Mouse (Mus musculus) lung, embryonic 15.5 days (tissue): ENCODE results near the gene Olfm1. TPM values are rescaled to one million over a fixed set of nuclear protein-coding genes. Genes with fewer than 3 reads are reported as not detected.

Source experiments
- ATAC-seq: fragments of 200-750 bp; cut with Nextera tagmentation; 2 replicates; pipeline ENCODE4 v1.8.0; 2017; ENCODE audit warnings: moderate number of reproducible peaks, borderline replicate concordance; ENCODE audit not compliant: low FRiP score, low TSS enrichment; ENCODE audit errors: extremely low read depth
- H3K27ac ChIP-seq: fragments of 300-500 bp; sonication (generic); 2 replicates; pipeline ENCODE4 v1.5.1; 2015; ENCODE audit warnings: moderate library complexity, mild to moderate bottlenecking, inconsistent platforms
- H3K27me3 ChIP-seq: fragments of 300-500 bp; sonication (generic); 2 replicates; pipeline ENCODE4 v1.6.1; 2015; ENCODE audit warnings: inconsistent platforms
- H3K36me3 ChIP-seq: fragments of 300-500 bp; sonication (generic); 2 replicates; pipeline ENCODE4 v1.6.1; 2015; ENCODE audit warnings: inconsistent platforms
- H3K4me1 ChIP-seq: fragments of 300-500 bp; sonication (generic); 2 replicates; pipeline ENCODE4 v1.6.1; 2015; ENCODE audit warnings: inconsistent platforms
- H3K4me2 ChIP-seq: fragments of 300-500 bp; sonication (generic); 2 replicates; pipeline ENCODE4 v1.6.1; 2015; ENCODE audit warnings: inconsistent platforms, mild to moderate bottlenecking, moderate library complexity
- H3K4me3 ChIP-seq: fragments of 300-500 bp; sonication (generic); 2 replicates; pipeline ENCODE4 v1.5.1; 2015; ENCODE audit warnings: mild to moderate bottlenecking, inconsistent platforms
- H3K9ac ChIP-seq: fragments of 300-500 bp; sonication (generic); 2 replicates; pipeline ENCODE4 v1.6.1; 2015; ENCODE audit warnings: inconsistent platforms
- H3K9me3 ChIP-seq: fragments of 300-500 bp; sonication (generic); 2 replicates; pipeline ENCODE4 v1.6.1; 2016; ENCODE audit warnings: inconsistent platforms
- WGBS: fragments of 180-500 bp; shearing (Covaris S2); methylation state at CpG from one replicate; pipeline ENCODE4 v1.1.7; 2015; 5-methylcytosine and 5-hydroxymethylcytosine counted together
- polyA plus RNA-seq: library from polyadenylated mRNA; unstranded; fragments of >200 nt; fragmentation: Nextera tagmentation; extraction: Ambion mirVana; gene quantifications from 2 replicates; pipeline ENCODE4 v1.2.1, GENCODE M21; 2015

Gene Olfm1
- polyA plus RNA-seq, 1 experiment from 2014 or later: 13.5 TPM

- H3K36me3 ChIP-seq: no peaks in the 10 kb centered on the region
- no peaks in the 10 kb centered on the region for H3K9me3 ChIP-seq
- WGBS: 61% methylated on average over 11 of the region's 11 CpGs
- no peak overlapping the region for H3K9ac ChIP-seq
- ATAC-seq: no peak
- H3K4me2 ChIP-seq: no peak overlapping the region
- H3K4me3 ChIP-seq: no peak overlapping the region
- peaks cover 4% of the 10 kb centered on the region; the same call in 1 of the 2 replicates for H3K4me1 ChIP-seq
- no peak overlapping the region for H3K27ac ChIP-seq
- H3K27me3 ChIP-seq: no peaks in the 10 kb centered on the region
These were observed 19.3 kb upstream of the Olfm1 start for GRCm38 (mm10) chr2:28173225-28174141.

DNA sequence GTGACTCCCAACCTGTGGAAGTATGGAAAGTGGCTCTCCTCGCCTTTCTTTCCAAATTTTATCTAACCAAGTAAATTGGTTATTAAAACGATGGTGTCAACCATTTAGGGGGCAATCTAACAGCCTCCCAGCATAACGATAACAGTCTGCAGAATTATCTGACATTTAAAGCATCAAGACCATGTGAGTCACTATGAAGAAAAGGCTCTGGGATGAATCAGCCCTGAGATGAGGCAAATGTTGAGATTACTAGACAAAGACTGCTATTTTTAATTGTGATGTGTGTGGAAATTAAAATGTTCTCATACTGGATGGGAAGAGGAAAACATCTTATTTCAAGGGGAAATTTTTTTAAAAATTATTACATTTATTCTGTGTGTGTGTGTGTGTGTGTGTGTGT is 18.4 kb upstream of the Olfm1 start:
- Histone ChIP-seq H3K4me1 (peaks cover 4% of the 10 kb centered on the region; the same call in 1 of the 2 replicates), H3K9me3 (no peaks in the 10 kb centered on the region), H3K27me3 (no peaks in the 10 kb centered on the region), H3K27ac (no peak overlapping the region), H3K9ac (no peak overlapping the region), H3K4me3 (no peak overlapping the region), H3K4me2 (no peak overlapping the region), H3K36me3 (no peaks in the 10 kb centered on the region)
- ATAC-seq: no peak
- WGBS: 70% methylated on average over 3 of the region's 3 CpGs

GRCm38 (mm10) chr2:28178600-28178999 is 14.2 kb upstream of the Olfm1 start:
- WGBS: 65% methylated on average over 6 of the region's 6 CpGs
- Histone ChIP-seq H3K27ac (no peak overlapping the region), H3K4me1 (peaks cover 1% of the 10 kb centered on the region; the same call in 1 of the 2 replicates), H3K9ac (no peak overlapping the region), H3K9me3 (no peaks in the 10 kb centered on the region), H3K27me3 (no peaks in the 10 kb centered on the region), H3K4me3 (no peak overlapping the region), H3K36me3 (no peaks in the 10 kb centered on the region), H3K4me2 (no peak overlapping the region)
- no peak for ATAC-seq

- no peaks in the 10 kb centered on the region for H3K9me3 ChIP-seq
- H3K4me3 ChIP-seq: no peak overlapping the region
- H3K4me2 ChIP-seq: no peak overlapping the region
- no peaks in the 10 kb centered on the region for H3K36me3 ChIP-seq
- no peak overlapping the region for H3K9ac ChIP-seq
- no peak for ATAC-seq
- no peak overlapping the region for H3K27ac ChIP-seq
- H3K27me3 ChIP-seq: no peaks in the 10 kb centered on the region
- WGBS: 54% methylated on average over 3 of the region's 3 CpGs
- H3K4me1 ChIP-seq: no peaks in the 10 kb centered on the region
These were observed 12.7 kb upstream of the Olfm1 start for GRCm38 (mm10) chr2:28180053-28180452.

- 41% methylated on average over 8 of the region's 8 CpGs for whole genome bisulfite sequencing
- Histone ChIP-seq H3K27ac (no peak overlapping the region), H3K4me1 (peaks cover 6% of the 10 kb centered on the region; the same call in 1 of the 2 replicates), H3K9ac (no peak overlapping the region), H3K27me3 (peaks cover 17% of the 10 kb centered on the region), H3K36me3 (no peaks in the 10 kb centered on the region), H3K9me3 (no peaks in the 10 kb centered on the region), H3K4me2 (no peak overlapping the region), H3K4me3 (no peak overlapping the region)
- ATAC-seq: no peak
These were observed 4.3 kb upstream of the Olfm1 start for GRCm38 (mm10) chr2:28188398-28188944.

GRCm38 (mm10) chr2:28193690-28194087 is 897 bp downstream of the Olfm1 start:
- H3K9me3 ChIP-seq: no peaks in the 10 kb centered on the region
- 28% methylated on average over 12 of the region's 12 CpGs for WGBS
- H3K4me1 ChIP-seq: peaks cover 10% of the 10 kb centered on the region
- H3K27me3 ChIP-seq: peaks cover 26% of the 10 kb centered on the region
- H3K4me2 ChIP-seq: peak overlapping the region; percentile 89
- ATAC-seq: no peak
- peak overlapping the region; percentile 60 for H3K4me3 ChIP-seq
- H3K36me3 ChIP-seq: no peaks in the 10 kb centered on the region
- peak overlapping the region; percentile 43; the same call in 1 of the 2 replicates for H3K9ac ChIP-seq
- no peak overlapping the region for H3K27ac ChIP-seq

DNA sequence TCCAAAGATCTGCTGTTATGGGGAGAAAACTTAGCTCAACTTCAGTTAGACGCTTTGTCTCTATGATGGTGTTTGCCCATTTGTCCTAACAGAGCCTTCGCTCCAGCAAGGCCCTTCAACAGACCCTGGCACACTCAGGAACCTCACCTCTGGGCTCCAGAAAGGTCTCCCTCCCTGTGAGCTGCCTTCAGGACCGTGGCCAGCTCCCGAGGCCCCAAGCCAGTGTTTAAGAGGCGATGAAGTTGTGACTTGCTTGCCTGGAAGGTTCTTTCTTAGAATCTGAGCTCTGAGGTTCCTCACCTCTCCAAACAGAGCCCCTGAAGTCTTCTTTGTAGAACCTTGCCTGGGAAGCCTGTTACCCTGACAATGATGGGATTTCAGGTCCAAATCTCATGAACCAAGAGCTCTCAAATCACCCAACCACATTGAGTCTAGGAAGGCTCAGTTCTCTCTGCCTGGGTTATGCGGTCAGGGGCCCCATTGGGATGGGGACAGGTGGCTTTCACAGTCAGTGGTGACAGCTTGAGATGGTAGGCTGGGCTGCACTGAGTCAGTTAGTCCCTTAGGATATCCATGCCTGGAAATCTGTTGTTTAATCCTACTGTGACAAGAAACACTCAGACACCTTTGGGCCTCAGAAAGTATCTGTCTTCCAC is 2.3 kb downstream of the Olfm1 start:
- 25% methylated on average over 6 of the region's 6 CpGs for WGBS
- ATAC-seq: no peak
- Histone ChIP-seq H3K9ac (no peak overlapping the region), H3K9me3 (no peaks in the 10 kb centered on the region), H3K27ac (no peak overlapping the region), H3K36me3 (no peaks in the 10 kb centered on the region), H3K27me3 (peaks cover 26% of the 10 kb centered on the region), H3K4me1 (peaks cover 10% of the 10 kb centered on the region), H3K4me2 (no peak overlapping the region), H3K4me3 (no peak overlapping the region)

DNA sequence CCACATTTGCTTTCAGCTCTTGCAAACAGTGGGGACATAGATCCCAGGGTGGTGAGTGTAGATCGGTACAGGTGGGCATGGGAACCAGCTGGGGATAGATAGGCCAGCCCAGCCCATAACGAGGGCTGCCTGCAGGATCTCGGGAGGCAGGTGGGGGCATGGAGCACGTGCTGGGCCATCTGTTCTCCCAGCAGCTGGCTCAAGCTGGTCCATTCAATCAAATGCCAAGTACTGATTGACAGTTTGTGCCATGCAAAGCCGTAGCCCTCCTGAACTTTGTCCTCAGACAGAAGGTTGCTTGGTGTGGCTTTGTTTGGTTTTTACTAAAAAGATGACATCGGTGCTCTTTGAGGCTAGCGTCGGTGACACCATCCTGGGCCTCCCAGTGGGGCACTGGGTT is 2.9 kb downstream of the Olfm1 start:
- ATAC-seq: no peak
- no peak overlapping the region for H3K4me2 ChIP-seq
- H3K9ac ChIP-seq: no peak overlapping the region
- no peaks in the 10 kb centered on the region for H3K9me3 ChIP-seq
- 61% methylated on average over 8 of the region's 8 CpGs for WGBS
- H3K27ac ChIP-seq: no peak overlapping the region
- H3K36me3 ChIP-seq: no peaks in the 10 kb centered on the region
- H3K4me3 ChIP-seq: no peak overlapping the region
- H3K27me3 ChIP-seq: peaks cover 26% of the 10 kb centered on the region
- H3K4me1 ChIP-seq: peaks cover 10% of the 10 kb centered on the region

DNA sequence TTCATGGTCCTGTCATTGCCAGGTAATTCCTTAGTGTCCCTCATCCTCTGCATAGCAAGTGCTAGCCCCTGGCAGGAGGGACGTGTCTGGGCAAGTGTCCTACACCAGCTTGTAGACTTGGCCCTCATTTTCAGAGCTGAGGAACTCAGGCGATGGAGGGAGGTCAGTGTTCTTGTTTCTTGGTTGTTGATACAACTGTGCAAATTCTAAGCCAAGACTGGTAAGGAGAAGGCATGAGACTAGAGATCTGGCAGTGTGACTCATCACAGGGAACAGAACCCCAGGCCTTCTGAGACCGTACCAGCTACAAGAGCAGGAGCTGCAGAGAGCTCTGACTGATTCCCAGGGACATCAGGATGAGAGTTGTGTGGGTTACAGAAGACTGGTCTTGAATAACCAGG is 8.6 kb downstream of the Olfm1 start:
- no peak overlapping the region for H3K9ac ChIP-seq
- no peak overlapping the region for H3K27ac ChIP-seq
- ATAC-seq: no peak
- H3K27me3 ChIP-seq: peaks cover 13% of the 10 kb centered on the region
- no peaks in the 10 kb centered on the region for H3K36me3 ChIP-seq
- no peak overlapping the region for H3K4me3 ChIP-seq
- no peak overlapping the region for H3K4me2 ChIP-seq
- WGBS: 70% methylated on average over 3 of the region's 3 CpGs
- H3K4me1 ChIP-seq: peaks cover 18% of the 10 kb centered on the region
- no peaks in the 10 kb centered on the region for H3K9me3 ChIP-seq

DNA sequence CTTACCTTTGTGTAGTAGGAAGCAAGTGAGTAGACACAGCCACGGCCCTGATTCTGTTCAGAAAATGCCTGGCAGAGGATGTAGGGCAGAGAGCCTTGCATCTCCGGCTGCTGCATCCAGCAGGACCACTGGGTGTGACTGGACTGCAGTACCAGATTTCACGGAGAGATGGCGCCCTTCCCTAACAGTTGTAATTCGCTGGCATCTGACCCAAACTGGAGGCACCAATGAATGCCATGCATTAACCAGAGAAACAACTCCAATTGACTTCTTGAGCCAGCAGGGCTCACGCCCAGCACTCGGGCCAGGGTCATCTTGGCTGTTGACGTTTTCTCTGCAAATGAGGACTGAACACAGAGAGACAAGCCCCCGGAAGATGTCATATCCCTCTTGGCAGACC is 11.4 kb downstream of the Olfm1 start:
- peak; percentile 33; the same call in 1 of the 2 replicates for ATAC-seq
- Histone ChIP-seq H3K27ac (no peak overlapping the region), H3K27me3 (peaks cover 23% of the 10 kb centered on the region), H3K9ac (no peak overlapping the region), H3K4me3 (no peak overlapping the region), H3K4me2 (no peak overlapping the region), H3K9me3 (no peaks in the 10 kb centered on the region), H3K36me3 (no peaks in the 10 kb centered on the region), H3K4me1 (peaks cover 20% of the 10 kb centered on the region)
- WGBS: 4% methylated on average over 9 of the region's 9 CpGs

GRCm38 (mm10) chr2:28204677-28205466 is 12.1 kb downstream of the Olfm1 start:
- peaks cover 23% of the 10 kb centered on the region for H3K27me3 ChIP-seq
- no peak overlapping the region for H3K9ac ChIP-seq
- ATAC-seq: no peak
- peak overlapping the region; percentile 99 for H3K4me2 ChIP-seq
- no peak overlapping the region for H3K27ac ChIP-seq
- peak overlapping the region; percentile 60 for H3K4me3 ChIP-seq
- no peaks in the 10 kb centered on the region for H3K9me3 ChIP-seq
- peaks cover 20% of the 10 kb centered on the region for H3K4me1 ChIP-seq
- WGBS: 15% methylated on average over 19 of the region's 19 CpGs
- no peaks in the 10 kb centered on the region for H3K36me3 ChIP-seq
